Mouse (Mus musculus): ENCODE measurements at regions not wholly inside any gene's neighbourhood (a gene's known extent, or its start where the extent isn't known, plus 50 kb on each side); places are given as distances from the start of the nearest gene placed in this dataset.

- no peak overlapping the region for H3K4me3 ChIP-seq (replicated peaks; ENCODE audit: extremely low read depth, low read depth, low read length)
- TF ChIP-seq POLR2A (IDR thresholded peaks at IDR 0.05; ENCODE audit: borderline replicate concordance, extremely low read depth, low read depth, low read length) (no peak), CTCF (IDR thresholded peaks at IDR 0.05; ENCODE audit: insufficient read depth, low read length) (no peak)
- DNase-seq, result no peak
- H3K4me1 ChIP-seq (ENCODE audit: control insufficient read depth, insufficient read depth, low read length), result peaks cover 6% of the 10 kb centered on the region
- WGBS, result 53% methylated on average over 10 of the region's 10 CpGs
Measured at GRCm38 (mm10) chr10:66865010-66865582, 230.8 kb upstream of the Jmjd1c start.

- 68% methylated on average over 4 of the region's 4 CpGs for WGBS
- DNase-seq, result no peak
- Histone ChIP-seq H3K4me1 (ENCODE audit: control insufficient read depth, insufficient read depth, low read length) (no peaks in the 10 kb centered on the region), H3K4me3 (replicated peaks; ENCODE audit: extremely low read depth, low read depth, low read length) (no peak overlapping the region)
- TF ChIP-seq POLR2A (IDR thresholded peaks at IDR 0.05; ENCODE audit: borderline replicate concordance, extremely low read depth, low read depth, low read length) (no peak), CTCF (IDR thresholded peaks at IDR 0.05; ENCODE audit: insufficient read depth, low read length) (no peak)
Measured at GRCm38 (mm10) chr10:66871133-66871664, 224.7 kb upstream of the Jmjd1c start.

GRCm38 (mm10) chr10:66871673-66872072 is 224.3 kb upstream of the Jmjd1c start:
- H3K4me3 ChIP-seq (replicated peaks; ENCODE audit: extremely low read depth, low read depth, low read length), result no peak overlapping the region
- WGBS, result 43% methylated on average over 1 of the region's 1 CpGs
- TF ChIP-seq CTCF (IDR thresholded peaks at IDR 0.05; ENCODE audit: insufficient read depth, low read length) (no peak), POLR2A (IDR thresholded peaks at IDR 0.05; ENCODE audit: borderline replicate concordance, extremely low read depth, low read depth, low read length) (no peak)
- no peaks in the 10 kb centered on the region for H3K4me1 ChIP-seq (ENCODE audit: control insufficient read depth, insufficient read depth, low read length)
- DNase-seq, result no peak

GRCm38 (mm10) chr10:66873468-66873867 is 222.5 kb upstream of the Jmjd1c start:
- TF ChIP-seq POLR2A (IDR thresholded peaks at IDR 0.05; ENCODE audit: borderline replicate concordance, extremely low read depth, low read depth, low read length) (no peak), CTCF (IDR thresholded peaks at IDR 0.05; ENCODE audit: insufficient read depth, low read length) (no peak)
- no peak overlapping the region for H3K4me3 ChIP-seq (replicated peaks; ENCODE audit: extremely low read depth, low read depth, low read length)
- no peaks in the 10 kb centered on the region for H3K4me1 ChIP-seq (ENCODE audit: control insufficient read depth, insufficient read depth, low read length)
- DNase-seq, result no peak
- 68% methylated on average over 4 of the region's 4 CpGs for WGBS

GRCm38 (mm10) chr10:66879071-66879470 is 216.9 kb upstream of the Jmjd1c start:
- no peak for DNase-seq
- no peak for TF ChIP-seq CTCF (IDR thresholded peaks at IDR 0.05; ENCODE audit: insufficient read depth, low read length)
- TF ChIP-seq POLR2A (IDR thresholded peaks at IDR 0.05; ENCODE audit: borderline replicate concordance, extremely low read depth, low read depth, low read length), result no peak
- Histone ChIP-seq H3K4me3 (replicated peaks; ENCODE audit: extremely low read depth, low read depth, low read length) (no peak overlapping the region), H3K4me1 (ENCODE audit: control insufficient read depth, insufficient read depth, low read length) (no peaks in the 10 kb centered on the region)
- 67% methylated on average over 8 of the region's 8 CpGs for WGBS

GRCm38 (mm10) chr10:66882825-66883224 is 213.1 kb upstream of the Jmjd1c start:
- 86% methylated on average over 5 of the region's 5 CpGs for WGBS
- TF ChIP-seq POLR2A (IDR thresholded peaks at IDR 0.05; ENCODE audit: borderline replicate concordance, extremely low read depth, low read depth, low read length) (no peak), CTCF (IDR thresholded peaks at IDR 0.05; ENCODE audit: insufficient read depth, low read length) (no peak)
- Histone ChIP-seq H3K4me1 (ENCODE audit: control insufficient read depth, insufficient read depth, low read length) (no peaks in the 10 kb centered on the region), H3K4me3 (replicated peaks; ENCODE audit: extremely low read depth, low read depth, low read length) (no peak overlapping the region)
- no peak for DNase-seq

GRCm38 (mm10) chr10:66885575-66885974 is 210.3 kb upstream of the Jmjd1c start:
- WGBS, result 68% methylated on average over 5 of the region's 5 CpGs
- no peak overlapping the region for H3K4me3 ChIP-seq (replicated peaks; ENCODE audit: extremely low read depth, low read depth, low read length)
- TF ChIP-seq CTCF (IDR thresholded peaks at IDR 0.05; ENCODE audit: insufficient read depth, low read length), result no peak
- no peak for TF ChIP-seq POLR2A (IDR thresholded peaks at IDR 0.05; ENCODE audit: borderline replicate concordance, extremely low read depth, low read depth, low read length)
- no peak for DNase-seq
- no peaks in the 10 kb centered on the region; the same call in 1 of the 2 replicates for H3K4me1 ChIP-seq (ENCODE audit: control insufficient read depth, insufficient read depth, low read length)

- Histone ChIP-seq H3K4me3 (replicated peaks; ENCODE audit: extremely low read depth, low read depth, low read length) (no peak overlapping the region), H3K4me1 (ENCODE audit: control insufficient read depth, insufficient read depth, low read length) (no peaks in the 10 kb centered on the region; the same call in 1 of the 2 replicates)
- no peak for TF ChIP-seq POLR2A (IDR thresholded peaks at IDR 0.05; ENCODE audit: borderline replicate concordance, extremely low read depth, low read depth, low read length)
- TF ChIP-seq CTCF (IDR thresholded peaks at IDR 0.05; ENCODE audit: insufficient read depth, low read length), result no peak
- DNase-seq, result no peak
- WGBS, result 65% methylated on average over 12 of the region's 12 CpGs
Measured at GRCm38 (mm10) chr10:66889786-66890555, 206.0 kb upstream of the Jmjd1c start.

- WGBS, result 83% methylated on average over 1 of the region's 1 CpGs
- Histone ChIP-seq H3K4me3 (replicated peaks; ENCODE audit: extremely low read depth, low read depth, low read length) (no peak overlapping the region), H3K4me1 (ENCODE audit: control insufficient read depth, insufficient read depth, low read length) (no peaks in the 10 kb centered on the region; the same call in 1 of the 2 replicates)
- TF ChIP-seq CTCF (IDR thresholded peaks at IDR 0.05; ENCODE audit: insufficient read depth, low read length) (no peak), POLR2A (IDR thresholded peaks at IDR 0.05; ENCODE audit: borderline replicate concordance, extremely low read depth, low read depth, low read length) (no peak)
- DNase-seq, result no peak
Measured at GRCm38 (mm10) chr10:66891811-66892210, 204.1 kb upstream of the Jmjd1c start.

All from lung, adult 2 months (tissue).